Mouse (Mus musculus) neural tube, embryonic 13.5 days (tissue): ENCODE measurements around the gene Ppp1r16b. TPM values are rescaled to one million over a fixed set of nuclear protein-coding genes. Genes with fewer than 3 reads are reported as not detected.
A peak's percentile ranks its signal among the peaks of the same experiment; 100 is the strongest.

Source experiments
- ATAC-seq: fragments of 200-750 bp; cut with Nextera tagmentation; 2 replicates; pipeline ENCODE4 v1.8.0; 2017; ENCODE audit warnings: low read depth, mild to moderate bottlenecking, moderate TSS enrichment, moderate library complexity
- H3K27ac ChIP-seq: fragments of 300-500 bp; sonication (generic); replicated peaks from 2 replicates; pipeline ENCODE4 v1.5.1; 2015; ENCODE audit warnings: moderate library complexity, mild to moderate bottlenecking, inconsistent platforms
- H3K27me3 ChIP-seq: fragments of 300-500 bp; sonication (generic); 2 replicates; pipeline ENCODE4 v1.6.1; 2015; ENCODE audit warnings: mild to moderate bottlenecking, inconsistent platforms
- H3K36me3 ChIP-seq: fragments of 300-500 bp; sonication (generic); 2 replicates; pipeline ENCODE4 v1.6.1; 2015; ENCODE audit warnings: mild to moderate bottlenecking, inconsistent platforms
- H3K4me1 ChIP-seq: fragments of 300-500 bp; sonication (generic); replicated peaks from 2 replicates; pipeline ENCODE4 v1.6.1; 2015; ENCODE audit warnings: inconsistent platforms
- H3K4me2 ChIP-seq: fragments of 300-500 bp; sonication (generic); 2 replicates; pipeline ENCODE4 v1.6.1; 2015; ENCODE audit warnings: inconsistent platforms, mild to moderate bottlenecking, moderate library complexity
- H3K4me3 ChIP-seq: fragments of 300-500 bp; sonication (generic); 2 replicates; pipeline ENCODE4 v1.5.1; 2015; ENCODE audit warnings: mild to moderate bottlenecking, inconsistent platforms
- H3K9ac ChIP-seq: fragments of 300-500 bp; sonication (generic); 2 replicates; pipeline ENCODE4 v1.6.1; 2015; ENCODE audit warnings: moderate library complexity, mild to moderate bottlenecking, inconsistent platforms
- H3K9me3 ChIP-seq: fragments of 300-500 bp; sonication (generic); 2 replicates; pipeline ENCODE4 v1.6.1; 2016; ENCODE audit warnings: inconsistent platforms
- whole genome bisulfite sequencing: fragments of 180-500 bp; shearing (Covaris S2); methylation state at CpG from one replicate; pipeline ENCODE4 v1.1.7; 2015; 5-methylcytosine and 5-hydroxymethylcytosine counted together
- polyA plus RNA-seq: library from polyadenylated mRNA; unstranded; fragments of >200 nt; fragmentation: Nextera tagmentation; extraction: Ambion mirVana; gene quantifications from 2 replicates; pipeline ENCODE4 v1.2.1, GENCODE M21; 2015

The Ppp1r16b gene
- polyA plus RNA-seq, 1 experiment from 2014 or later, result 9.9 TPM

GRCm38 (mm10) chr2:158717551-158718418 lies 52.6 kb downstream of the Ppp1r16b start:
- WGBS, result 83% methylated on average over 5 of the region's 5 CpGs

GRCm38 (mm10) chr2:158718816-158719549 lies 53.8 kb downstream of the Ppp1r16b start:
- no peaks in the 10 kb centered on the region; the same call in 1 of the 2 replicates for H3K9me3 ChIP-seq
- no peak overlapping the region for H3K27ac ChIP-seq
- H3K27me3 ChIP-seq, result no peaks in the 10 kb centered on the region
- ATAC-seq, result no peak
- H3K36me3 ChIP-seq, result no peaks in the 10 kb centered on the region
- H3K4me1 ChIP-seq, result peaks cover 26% of the 10 kb centered on the region
- H3K4me2 ChIP-seq, result no peak overlapping the region
- 89% methylated on average over 12 of the region's 12 CpGs for WGBS
- H3K9ac ChIP-seq, result no peak overlapping the region
- H3K4me3 ChIP-seq, result no peak overlapping the region

More at GRCm38 (mm10) chr2:158717551-158718418, 52.6 kb downstream of the Ppp1r16b start:
- ATAC-seq, result no peak
- Histone ChIP-seq H3K27me3 (no peaks in the 10 kb centered on the region), H3K9ac (no peak overlapping the region), H3K4me1 (peaks cover 23% of the 10 kb centered on the region), H3K4me3 (no peak overlapping the region), H3K36me3 (no peaks in the 10 kb centered on the region), H3K4me2 (no peak overlapping the region), H3K27ac (no peak overlapping the region), H3K9me3 (no peaks in the 10 kb centered on the region; the same call in 1 of the 2 replicates)

GRCm38 (mm10) chr2:158720715-158721370 lies 55.6 kb downstream of the Ppp1r16b start:
- Histone ChIP-seq H3K27ac (no peak overlapping the region), H3K27me3 (no peaks in the 10 kb centered on the region), H3K4me2 (no peak overlapping the region), H3K9ac (no peak overlapping the region), H3K4me1 (peaks cover 24% of the 10 kb centered on the region), H3K9me3 (no peaks in the 10 kb centered on the region; the same call in 1 of the 2 replicates), H3K4me3 (no peak overlapping the region), H3K36me3 (no peaks in the 10 kb centered on the region)
- ATAC-seq, result no peak
- WGBS, result 70% methylated on average over 16 of the region's 16 CpGs

GRCm38 (mm10) chr2:158721481-158721880 lies 56.3 kb downstream of the Ppp1r16b start:
- Histone ChIP-seq H3K27me3 (no peaks in the 10 kb centered on the region), H3K36me3 (no peaks in the 10 kb centered on the region), H3K9ac (no peak overlapping the region), H3K27ac (no peak overlapping the region), H3K9me3 (no peaks in the 10 kb centered on the region; the same call in 1 of the 2 replicates), H3K4me2 (no peak overlapping the region), H3K4me3 (no peak overlapping the region), H3K4me1 (peaks cover 18% of the 10 kb centered on the region)
- 44% methylated on average over 3 of the region's 3 CpGs for WGBS
- 0 out of 2 replicates have a peak, but pooled peaks have one; percentile 32 for ATAC-seq

GRCm38 (mm10) chr2:158722135-158722534 lies 56.9 kb downstream of the Ppp1r16b start:
- WGBS, result 85% methylated on average over 4 of the region's 4 CpGs
- Histone ChIP-seq H3K36me3 (no peaks in the 10 kb centered on the region), H3K4me1 (peaks cover 18% of the 10 kb centered on the region), H3K9me3 (no peaks in the 10 kb centered on the region), H3K9ac (no peak overlapping the region), H3K4me2 (no peak overlapping the region), H3K4me3 (no peak overlapping the region), H3K27ac (no peak overlapping the region), H3K27me3 (no peaks in the 10 kb centered on the region)
- ATAC-seq, result no peak

DNA sequence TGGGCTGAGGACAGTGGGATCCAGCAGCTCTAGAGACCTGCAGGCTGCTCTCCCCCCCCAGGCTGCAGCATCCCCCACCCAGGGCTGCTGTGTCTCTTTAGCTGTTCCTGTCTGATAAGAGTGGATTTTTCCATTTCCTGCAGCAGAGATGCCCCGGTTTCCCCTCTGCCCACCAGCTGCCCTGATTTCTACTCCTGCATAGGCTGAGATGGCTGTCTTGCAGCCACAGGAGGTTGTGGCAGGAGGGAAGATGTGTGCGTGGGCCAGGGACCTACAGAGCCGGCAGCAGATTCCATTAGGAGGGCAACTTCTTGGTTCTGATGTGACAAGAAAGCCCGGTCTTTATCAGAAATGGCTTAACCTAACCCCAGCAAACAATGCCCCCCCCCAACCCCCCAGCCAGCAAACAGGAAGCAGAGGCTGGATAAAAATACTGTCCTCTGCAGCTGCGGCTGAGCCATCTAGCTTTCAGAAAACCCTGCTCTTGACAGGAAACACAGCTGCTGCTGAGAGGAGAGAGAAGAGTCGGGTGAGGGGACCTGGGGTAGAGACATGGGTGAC lies 57.9 kb downstream of the Ppp1r16b start:
- Histone ChIP-seq H3K4me3 (no peak overlapping the region), H3K9ac (no peak overlapping the region), H3K27me3 (no peaks in the 10 kb centered on the region), H3K9me3 (no peaks in the 10 kb centered on the region), H3K36me3 (no peaks in the 10 kb centered on the region), H3K4me2 (no peak overlapping the region), H3K4me1 (peaks cover 18% of the 10 kb centered on the region), H3K27ac (no peak overlapping the region)
- WGBS, result 72% methylated on average over 6 of the region's 6 CpGs
- no peak for ATAC-seq

DNA sequence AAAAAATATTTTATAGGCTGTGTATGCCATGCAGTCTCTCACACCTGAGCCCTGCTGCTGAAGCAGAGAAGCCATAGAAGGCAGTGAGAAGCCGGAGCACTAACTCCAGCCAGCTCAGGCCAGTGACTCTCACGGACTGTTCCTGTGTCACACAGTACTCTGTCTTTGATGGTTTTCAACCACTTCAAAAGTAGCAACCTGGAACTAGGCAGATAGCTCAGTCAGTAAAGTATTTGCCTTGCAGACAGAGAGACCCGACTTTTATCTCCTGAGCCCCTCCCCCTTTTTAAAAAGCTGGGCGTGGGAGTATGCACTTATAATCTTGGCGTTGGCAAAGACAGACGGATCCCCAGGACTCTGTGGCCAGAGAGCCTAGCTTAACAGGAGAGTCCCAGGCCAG lies 58.6 kb downstream of the Ppp1r16b start:
- no peak overlapping the region for H3K4me3 ChIP-seq
- no peak overlapping the region for H3K27ac ChIP-seq
- no peak overlapping the region for H3K4me2 ChIP-seq
- no peak for ATAC-seq
- H3K4me1 ChIP-seq, result peaks cover 18% of the 10 kb centered on the region
- no peaks in the 10 kb centered on the region for H3K36me3 ChIP-seq
- no peak overlapping the region for H3K9ac ChIP-seq
- WGBS, result 59% methylated on average over 6 of the region's 6 CpGs
- H3K27me3 ChIP-seq, result no peaks in the 10 kb centered on the region
- no peaks in the 10 kb centered on the region for H3K9me3 ChIP-seq

- no peaks in the 10 kb centered on the region for H3K36me3 ChIP-seq
- no peak for ATAC-seq
- no peak overlapping the region for H3K4me3 ChIP-seq
- H3K9me3 ChIP-seq, result no peaks in the 10 kb centered on the region
- 66% methylated on average over 6 of the region's 6 CpGs for WGBS
- H3K27ac ChIP-seq, result no peak overlapping the region
- H3K4me2 ChIP-seq, result no peak overlapping the region
- H3K27me3 ChIP-seq, result no peaks in the 10 kb centered on the region
- peaks cover 11% of the 10 kb centered on the region for H3K4me1 ChIP-seq
- H3K9ac ChIP-seq, result no peak overlapping the region
These were observed 61.1 kb downstream of the Ppp1r16b start for GRCm38 (mm10) chr2:158726252-158726651.

- Histone ChIP-seq H3K36me3 (no peaks in the 10 kb centered on the region), H3K9me3 (no peaks in the 10 kb centered on the region), H3K4me1 (0 out of 2 replicates have a peak, but pooled peaks cover 2% of the 10 kb centered on the region), H3K27ac (no peak overlapping the region), H3K27me3 (no peaks in the 10 kb centered on the region), H3K4me2 (no peak overlapping the region), H3K4me3 (no peak overlapping the region), H3K9ac (no peak overlapping the region)
- ATAC-seq, result no peak
- WGBS, result 51% methylated on average over 7 of the region's 7 CpGs
These were observed 63.0 kb downstream of the Ppp1r16b start for GRCm38 (mm10) chr2:158728061-158728815.

DNA sequence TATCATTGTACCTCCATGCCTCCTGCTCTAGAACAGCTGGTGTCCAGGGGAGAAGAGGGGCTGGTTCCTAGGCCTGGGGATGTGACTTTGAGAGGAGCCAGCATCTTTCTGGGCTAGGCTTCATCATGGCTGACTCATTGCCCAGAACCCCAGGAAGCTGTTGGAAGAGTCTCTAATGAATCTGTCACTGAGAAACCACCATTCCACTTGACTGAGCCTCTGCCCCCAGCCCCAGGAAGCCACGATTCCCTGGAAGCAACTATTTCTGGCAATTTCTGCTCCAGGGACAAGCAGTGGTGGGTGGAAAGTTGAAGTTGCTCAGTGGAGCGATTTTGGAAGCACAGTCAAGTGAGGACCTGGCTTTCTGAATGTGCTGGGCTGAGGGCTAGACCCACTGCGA lies 65.7 kb downstream of the Ppp1r16b start:
- no peak overlapping the region for H3K4me3 ChIP-seq
- WGBS, result 78% methylated on average over 3 of the region's 3 CpGs
- peaks cover 6% of the 10 kb centered on the region; the same call in 1 of the 2 replicates for H3K4me1 ChIP-seq
- no peaks in the 10 kb centered on the region for H3K27me3 ChIP-seq
- no peaks in the 10 kb centered on the region for H3K36me3 ChIP-seq
- H3K9me3 ChIP-seq, result no peaks in the 10 kb centered on the region
- no peak for ATAC-seq
- H3K4me2 ChIP-seq, result no peak overlapping the region
- H3K27ac ChIP-seq, result no peak overlapping the region
- no peak overlapping the region for H3K9ac ChIP-seq

DNA sequence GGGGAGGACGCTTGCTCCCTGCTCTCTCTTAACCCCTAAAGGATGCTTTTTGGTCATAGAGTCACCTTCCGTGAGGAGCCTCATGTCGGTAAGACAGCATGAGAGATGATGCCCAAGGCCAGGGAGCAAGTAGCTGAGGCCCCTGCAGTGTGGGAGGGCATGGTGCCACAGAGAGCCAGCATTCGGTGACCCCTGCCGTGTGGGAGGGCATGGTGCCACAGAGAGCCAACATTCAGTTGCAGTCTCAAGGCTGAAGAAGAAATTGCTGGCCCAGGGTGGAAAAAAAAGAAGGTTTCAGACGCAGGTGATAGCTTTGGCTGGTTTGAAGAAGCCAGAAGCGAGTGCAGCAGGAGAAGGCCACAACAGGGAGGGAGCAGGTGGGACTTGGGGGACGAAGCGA lies 67.3 kb downstream of the Ppp1r16b start:
- Histone ChIP-seq H3K4me3 (no peak overlapping the region), H3K9me3 (no peaks in the 10 kb centered on the region; the same call in 1 of the 2 replicates), H3K36me3 (no peaks in the 10 kb centered on the region), H3K4me2 (no peak overlapping the region), H3K9ac (no peak overlapping the region), H3K27ac (no peak overlapping the region), H3K4me1 (peaks cover 6% of the 10 kb centered on the region; the same call in 1 of the 2 replicates), H3K27me3 (no peaks in the 10 kb centered on the region)
- WGBS, result 87% methylated on average over 9 of the region's 9 CpGs
- ATAC-seq, result no peak
